Mouse (Mus musculus): ENCODE data around the gene C130079G13Rik. TPM values are rescaled to one million over a fixed set of nuclear protein-coding genes. Genes with fewer than 3 reads are reported as not detected.

C130079G13Rik gene
- polyA plus RNA-seq (2012): not detected in 2 replicates

- no peak for TF ChIP-seq GATA1 (IDR thresholded peaks at IDR 0.05; ENCODE audit: low read length)
These were observed at the start of gene C130079G13Rik for GRCm38 (mm10) chr3:59924914-59925313. Gene C130079G13Rik, plus strand, starts transcription at chr3:59925214.

GRCm38 (mm10) chr3:59893276-59893675, 31.7 kb upstream of the C130079G13Rik start:
- TF ChIP-seq GATA1 (IDR thresholded peaks at IDR 0.05; ENCODE audit: low read length): no peak

GRCm38 (mm10) chr3:59934621-59935020, 9.6 kb downstream of the C130079G13Rik start:
- TF ChIP-seq GATA1 (IDR thresholded peaks at IDR 0.05; ENCODE audit: low read length): no peak

- no peak for TF ChIP-seq GATA1 (IDR thresholded peaks at IDR 0.05; ENCODE audit: low read length)
These were observed 22.4 kb downstream of the C130079G13Rik start for GRCm38 (mm10) chr3:59947294-59947950.

- no peak for TF ChIP-seq GATA1 (IDR thresholded peaks at IDR 0.05; ENCODE audit: low read length)
These were observed 45.9 kb downstream of the C130079G13Rik start for GRCm38 (mm10) chr3:59970891-59971290.

- no peak for TF ChIP-seq GATA1 (IDR thresholded peaks at IDR 0.05; ENCODE audit: low read length)
These were observed 49.6 kb downstream of the C130079G13Rik start for GRCm38 (mm10) chr3:59974591-59974990.

Other genes starting within 250 kb of the C130079G13Rik start
- gene Gm5538, start 195.4 kb upstream of the C130079G13Rik start, polyA plus RNA-seq (2012): not detected in 2 replicates
- gene Gm8298, start 64.2 kb upstream of the C130079G13Rik start, polyA plus RNA-seq (2012): not detected in 2 replicates
- gene Aadacl2, start 81.5 kb downstream of the C130079G13Rik start, polyA plus RNA-seq (2012): not detected in 2 replicates
- not detected in 2 replicates for gene Aadac, start 100.5 kb downstream of the C130079G13Rik start, polyA plus RNA-seq (2012)
- not detected in 2 replicates for gene Sucnr1, start 156.7 kb downstream of the C130079G13Rik start, polyA plus RNA-seq (2012)